Mouse (Mus musculus): ENCODE data around the gene Txndc17. TPM values are rescaled to one million over a fixed set of nuclear protein-coding genes. Genes with fewer than 3 reads are reported as not detected.
"Not testable (repeated sequence)": the region's sequence is repeated elsewhere in the genome, so short reads cannot be mapped to it uniquely, and the experiment has no call there.

Txndc17 gene
- polyA plus RNA-seq (2014; fragmentation: Nextera tagmentation; extraction: Ambion mirVana) = 175 and 192 TPM in 2 replicates

DNA sequence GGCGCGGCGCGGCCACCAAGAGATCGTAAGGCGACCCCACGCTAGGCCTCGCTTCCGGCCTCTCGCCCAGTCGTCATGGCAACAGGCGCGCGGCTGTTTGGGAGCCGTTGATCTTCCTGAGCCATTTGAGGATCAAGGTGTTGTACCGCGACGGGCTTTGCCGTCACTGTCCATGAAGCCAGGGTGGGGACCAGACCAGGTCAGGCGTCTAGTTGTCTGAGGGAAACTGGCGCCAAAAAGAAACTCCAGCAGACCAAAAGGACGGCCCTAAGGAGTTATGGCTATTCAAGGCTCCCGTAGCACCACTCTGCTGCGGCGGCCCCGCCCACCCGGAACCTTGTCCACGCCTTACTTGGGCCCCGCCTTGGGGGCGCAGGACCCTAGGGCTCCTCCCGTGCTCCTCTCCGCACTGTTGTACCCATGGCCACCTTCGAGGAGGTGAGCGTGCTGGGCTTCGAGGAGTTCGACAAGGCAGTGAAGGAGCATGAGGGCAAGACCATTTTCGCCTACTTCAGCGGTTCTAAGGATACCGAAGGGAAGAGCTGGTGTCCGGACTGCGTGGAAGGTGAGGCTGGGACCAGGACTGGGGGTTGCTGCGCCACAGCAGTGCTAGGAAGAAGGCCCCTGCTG is at the start of gene Txndc17, which contains the start of gene 4933427D14Rik:
Gene Txndc17, plus strand, starts transcription at position 344 of the 630 bp plus-strand sequence.
Gene 4933427D14Rik, minus strand, starts transcription at position 256 of the 630 bp plus-strand sequence.
- DNase-seq (ENCODE audit: low spot score) (peak; percentile 89), ATAC-seq (replicated peaks; ENCODE audit: insufficient number of reproducible peaks, low FRiP score, low TSS enrichment, low read depth) (peak; percentile 97)
- no peaks in the 10 kb centered on the region for H3K4me1 ChIP-seq (ENCODE audit: control insufficient read depth, insufficient read depth, low read length)
- peak within 1 kb of the TSS; percentile 83 for H3K9ac ChIP-seq (replicated peaks; ENCODE audit: low read length)
- H3K9me3 ChIP-seq (replicated peaks; ENCODE audit: control insufficient read depth, low read length) = no peaks in the 10 kb centered on the region
- peak within 1 kb of the TSS; percentile 78 for H3K4me2 ChIP-seq (ENCODE audit: low read depth, low read length)
- peaks cover 3% of the 10 kb centered on the region for H3K36me3 ChIP-seq (replicated peaks; ENCODE audit: control insufficient read depth, insufficient read depth, low read depth, low read length)
- H3K27me3 ChIP-seq (ENCODE audit: control insufficient read depth, insufficient read depth, low read length) = no peaks in the 10 kb centered on the region
- no peak within 1 kb of the TSS for H3K27ac ChIP-seq (replicated peaks; ENCODE audit: low read depth, low read length)
- WGBS = under 1% methylated on average over 42 of the region's 42 CpGs
- H3K4me3 ChIP-seq (ENCODE audit: low read depth, low read length) = peak within 1 kb of the TSS; percentile 81

DNA sequence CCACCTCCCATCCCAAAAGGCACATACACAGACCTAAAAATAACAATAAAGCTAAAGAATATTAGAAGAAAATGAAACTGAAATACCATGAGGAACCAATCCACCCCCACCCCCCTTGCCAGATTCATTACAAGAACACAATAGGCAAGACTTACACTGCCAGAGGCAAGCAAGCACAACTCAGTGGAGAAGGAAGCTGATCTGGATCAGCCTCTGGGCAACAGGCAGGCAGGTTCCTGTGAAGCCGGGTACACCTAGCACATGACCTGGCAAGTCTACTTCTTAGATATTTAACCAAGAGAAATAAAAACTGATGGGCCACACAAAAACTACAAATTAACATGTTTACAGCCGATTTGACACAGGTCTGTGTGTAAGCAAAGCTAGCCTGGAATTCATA is 44.1 kb upstream of the Txndc17 start:
- Histone ChIP-seq H3K36me3 (replicated peaks; ENCODE audit: control insufficient read depth, insufficient read depth, low read depth, low read length) (peaks cover 5% of the 10 kb centered on the region), H3K27ac (replicated peaks; ENCODE audit: low read depth, low read length) (no peak overlapping the region), H3K9ac (replicated peaks; ENCODE audit: low read length) (no peak overlapping the region), H3K4me3 (ENCODE audit: low read depth, low read length) (no peak overlapping the region), H3K4me1 (ENCODE audit: control insufficient read depth, insufficient read depth, low read length) (no peaks in the 10 kb centered on the region), H3K9me3 (replicated peaks; ENCODE audit: control insufficient read depth, low read length) (no peaks in the 10 kb centered on the region), H3K27me3 (ENCODE audit: control insufficient read depth, insufficient read depth, low read length) (no peaks in the 10 kb centered on the region), H3K4me2 (ENCODE audit: low read depth, low read length) (no peak overlapping the region)
- no peak for DNase-seq (ENCODE audit: low spot score)
- WGBS = 88% methylated on average over 2 of the region's 2 CpGs
- no peak for ATAC-seq (replicated peaks; ENCODE audit: insufficient number of reproducible peaks, low FRiP score, low TSS enrichment, low read depth)

DNA sequence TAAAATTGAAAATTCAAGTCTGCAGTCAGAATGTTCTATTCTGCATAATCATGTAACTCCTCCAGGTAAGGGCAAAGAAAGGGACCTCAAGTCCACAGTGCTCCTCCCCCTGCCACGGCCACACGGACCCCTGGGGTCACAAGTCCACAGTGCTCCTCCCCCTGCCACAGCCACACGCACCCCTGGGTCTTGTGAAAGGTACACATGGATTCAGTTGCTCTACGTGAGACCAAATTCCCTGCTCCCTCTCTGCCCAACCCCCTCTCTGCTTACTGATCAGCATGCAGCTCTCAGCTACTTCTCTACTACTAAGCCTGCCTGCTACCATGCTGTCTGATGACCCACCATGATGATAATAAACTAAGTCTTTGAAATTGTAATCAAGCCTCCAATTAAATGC is 37.5 kb upstream of the Txndc17 start:
- H3K27ac ChIP-seq (replicated peaks; ENCODE audit: low read depth, low read length) = no peak overlapping the region
- no peak overlapping the region for H3K9ac ChIP-seq (replicated peaks; ENCODE audit: low read length)
- H3K4me3 ChIP-seq (ENCODE audit: low read depth, low read length) = no peak overlapping the region
- H3K9me3 ChIP-seq (replicated peaks; ENCODE audit: control insufficient read depth, low read length) = no peaks in the 10 kb centered on the region
- no peak for ATAC-seq (replicated peaks; ENCODE audit: insufficient number of reproducible peaks, low FRiP score, low TSS enrichment, low read depth)
- no peaks in the 10 kb centered on the region for H3K4me1 ChIP-seq (ENCODE audit: control insufficient read depth, insufficient read depth, low read length)
- peaks cover 2% of the 10 kb centered on the region for H3K36me3 ChIP-seq (replicated peaks; ENCODE audit: control insufficient read depth, insufficient read depth, low read depth, low read length)
- DNase-seq (ENCODE audit: low spot score) = no peak
- no peak overlapping the region for H3K4me2 ChIP-seq (ENCODE audit: low read depth, low read length)
- 81% methylated on average over 4 of the region's 4 CpGs for WGBS
- H3K27me3 ChIP-seq (ENCODE audit: control insufficient read depth, insufficient read depth, low read length) = no peaks in the 10 kb centered on the region

DNA sequence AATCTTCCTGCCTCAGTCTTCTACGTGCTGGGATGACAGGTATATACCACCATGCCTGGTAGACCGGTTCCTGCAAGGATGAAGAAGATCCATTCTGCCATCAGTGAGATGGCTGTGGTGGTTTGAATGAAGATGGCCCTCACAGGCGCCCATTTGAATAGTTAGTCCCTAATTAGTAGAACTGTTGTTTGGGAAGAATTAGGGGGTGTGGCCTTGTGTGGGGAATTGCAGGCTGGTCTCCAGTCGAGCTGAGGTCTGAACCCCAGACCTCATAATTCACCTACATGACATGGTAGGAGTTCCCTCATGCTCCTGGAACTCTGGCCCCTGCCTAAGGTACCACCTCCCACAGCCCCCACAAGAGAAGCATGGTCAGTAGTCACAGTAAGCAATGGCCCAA is 35.4 kb upstream of the Txndc17 start:
- not testable (repeated sequence) for H3K9ac ChIP-seq (replicated peaks; ENCODE audit: low read length); H3K4me1 ChIP-seq (ENCODE audit: control insufficient read depth, insufficient read depth, low read length); H3K27me3 ChIP-seq (ENCODE audit: control insufficient read depth, insufficient read depth, low read length); H3K9me3 ChIP-seq (replicated peaks; ENCODE audit: control insufficient read depth, low read length); H3K4me2 ChIP-seq (ENCODE audit: low read depth, low read length); ATAC-seq (replicated peaks; ENCODE audit: insufficient number of reproducible peaks, low FRiP score, low TSS enrichment, low read depth); H3K4me3 ChIP-seq (ENCODE audit: low read depth, low read length); DNase-seq (ENCODE audit: low spot score); H3K36me3 ChIP-seq (replicated peaks; ENCODE audit: control insufficient read depth, insufficient read depth, low read depth, low read length); H3K27ac ChIP-seq (replicated peaks; ENCODE audit: low read depth, low read length)
- WGBS = 78% methylated on average over 4 of the region's 4 CpGs

DNA sequence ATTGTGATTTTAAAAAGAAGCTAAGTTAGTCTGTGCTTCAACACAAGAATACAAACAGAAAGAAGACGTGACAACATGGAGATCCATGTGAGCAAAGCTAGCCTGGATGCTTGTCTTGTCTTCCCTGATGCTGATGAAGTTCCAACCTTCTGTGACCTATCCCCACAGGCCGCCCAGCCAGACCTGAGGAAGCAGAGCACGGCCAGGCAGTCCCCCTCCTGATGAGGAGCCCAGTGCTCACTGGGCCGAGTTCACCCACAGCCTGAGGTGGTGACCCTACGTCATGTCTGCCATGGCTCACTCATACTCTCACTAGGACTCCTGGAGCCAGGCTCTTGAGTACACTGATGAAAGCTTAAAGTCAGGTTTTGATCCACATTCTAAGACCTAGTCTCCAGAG is 33.8 kb upstream of the Txndc17 start:
- DNase-seq (ENCODE audit: low spot score) = no peak
- H3K4me1 ChIP-seq (ENCODE audit: control insufficient read depth, insufficient read depth, low read length) = no peaks in the 10 kb centered on the region
- no peaks in the 10 kb centered on the region for H3K9me3 ChIP-seq (replicated peaks; ENCODE audit: control insufficient read depth, low read length)
- no peak overlapping the region for H3K9ac ChIP-seq (replicated peaks; ENCODE audit: low read length)
- no peaks in the 10 kb centered on the region; the same call in 1 of the 2 replicates for H3K36me3 ChIP-seq (replicated peaks; ENCODE audit: control insufficient read depth, insufficient read depth, low read depth, low read length)
- 88% methylated on average over 5 of the region's 5 CpGs for whole genome bisulfite sequencing
- no peak overlapping the region for H3K27ac ChIP-seq (replicated peaks; ENCODE audit: low read depth, low read length)
- no peak overlapping the region for H3K4me3 ChIP-seq (ENCODE audit: low read depth, low read length)
- ATAC-seq (replicated peaks; ENCODE audit: insufficient number of reproducible peaks, low FRiP score, low TSS enrichment, low read depth) = no peak
- H3K27me3 ChIP-seq (ENCODE audit: control insufficient read depth, insufficient read depth, low read length) = no peaks in the 10 kb centered on the region
- no peak overlapping the region for H3K4me2 ChIP-seq (ENCODE audit: low read depth, low read length)

DNA sequence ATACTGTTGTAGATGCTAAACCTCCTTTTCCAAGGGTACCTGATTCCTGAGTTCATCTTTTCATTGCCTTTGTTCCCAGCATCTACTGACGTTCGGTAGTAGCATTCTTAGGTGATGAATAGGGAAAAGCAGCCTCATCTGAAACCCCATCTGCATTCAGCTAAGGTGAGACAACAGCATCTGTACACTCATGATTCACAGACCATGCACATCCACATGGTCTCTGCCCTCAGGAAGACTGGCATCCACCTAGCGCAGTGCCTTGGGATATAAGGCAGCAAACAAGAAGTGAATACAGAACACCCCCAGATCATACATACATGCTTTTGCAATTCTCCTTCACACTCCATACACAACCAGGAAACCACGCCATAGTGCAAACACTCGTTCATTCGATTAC is 32.6 kb upstream of the Txndc17 start:
- WGBS = 93% methylated on average over 6 of the region's 6 CpGs
- ATAC-seq (replicated peaks; ENCODE audit: insufficient number of reproducible peaks, low FRiP score, low TSS enrichment, low read depth) (no peak), DNase-seq (ENCODE audit: low spot score) (no peak)
- no peaks in the 10 kb centered on the region for H3K4me1 ChIP-seq (ENCODE audit: control insufficient read depth, insufficient read depth, low read length)
- no peak overlapping the region for H3K4me3 ChIP-seq (ENCODE audit: low read depth, low read length)
- H3K9me3 ChIP-seq (replicated peaks; ENCODE audit: control insufficient read depth, low read length) = no peaks in the 10 kb centered on the region
- no peaks in the 10 kb centered on the region; the same call in 1 of the 2 replicates for H3K36me3 ChIP-seq (replicated peaks; ENCODE audit: control insufficient read depth, insufficient read depth, low read depth, low read length)
- no peak overlapping the region for H3K27ac ChIP-seq (replicated peaks; ENCODE audit: low read depth, low read length)
- no peak overlapping the region for H3K9ac ChIP-seq (replicated peaks; ENCODE audit: low read length)
- no peaks in the 10 kb centered on the region for H3K27me3 ChIP-seq (ENCODE audit: control insufficient read depth, insufficient read depth, low read length)
- no peak overlapping the region for H3K4me2 ChIP-seq (ENCODE audit: low read depth, low read length)

DNA sequence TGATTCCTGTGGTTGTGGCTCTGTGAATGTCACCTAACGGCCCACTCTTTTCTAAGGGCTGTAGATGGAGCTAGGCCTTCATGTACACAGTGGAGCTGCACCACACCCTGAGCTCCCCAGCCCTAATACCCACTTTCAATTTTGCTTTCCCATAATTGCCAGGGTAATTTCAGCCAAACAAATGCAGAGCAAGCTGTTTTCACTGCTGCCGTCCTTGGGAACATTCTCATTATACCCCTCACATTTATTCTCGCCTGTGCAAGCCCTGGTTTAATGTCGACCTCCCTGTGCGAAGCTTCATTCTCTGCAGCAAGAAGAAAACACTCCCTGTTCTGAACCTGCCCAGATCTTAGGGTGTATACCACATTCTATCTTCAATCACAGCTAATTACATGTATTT is 31.4 kb upstream of the Txndc17 start:
- no peaks in the 10 kb centered on the region for H3K27me3 ChIP-seq (ENCODE audit: control insufficient read depth, insufficient read depth, low read length)
- no peaks in the 10 kb centered on the region for H3K9me3 ChIP-seq (replicated peaks; ENCODE audit: control insufficient read depth, low read length)
- no peak overlapping the region for H3K4me3 ChIP-seq (ENCODE audit: low read depth, low read length)
- H3K27ac ChIP-seq (replicated peaks; ENCODE audit: low read depth, low read length) = no peak overlapping the region
- no peak overlapping the region for H3K9ac ChIP-seq (replicated peaks; ENCODE audit: low read length)
- 81% methylated on average over 5 of the region's 5 CpGs for WGBS
- no peaks in the 10 kb centered on the region for H3K4me1 ChIP-seq (ENCODE audit: control insufficient read depth, insufficient read depth, low read length)
- H3K36me3 ChIP-seq (replicated peaks; ENCODE audit: control insufficient read depth, insufficient read depth, low read depth, low read length) = no peaks in the 10 kb centered on the region; the same call in 1 of the 2 replicates
- H3K4me2 ChIP-seq (ENCODE audit: low read depth, low read length) = no peak overlapping the region
- DNase-seq (ENCODE audit: low spot score) = no peak
- ATAC-seq (replicated peaks; ENCODE audit: insufficient number of reproducible peaks, low FRiP score, low TSS enrichment, low read depth) = no peak

DNA sequence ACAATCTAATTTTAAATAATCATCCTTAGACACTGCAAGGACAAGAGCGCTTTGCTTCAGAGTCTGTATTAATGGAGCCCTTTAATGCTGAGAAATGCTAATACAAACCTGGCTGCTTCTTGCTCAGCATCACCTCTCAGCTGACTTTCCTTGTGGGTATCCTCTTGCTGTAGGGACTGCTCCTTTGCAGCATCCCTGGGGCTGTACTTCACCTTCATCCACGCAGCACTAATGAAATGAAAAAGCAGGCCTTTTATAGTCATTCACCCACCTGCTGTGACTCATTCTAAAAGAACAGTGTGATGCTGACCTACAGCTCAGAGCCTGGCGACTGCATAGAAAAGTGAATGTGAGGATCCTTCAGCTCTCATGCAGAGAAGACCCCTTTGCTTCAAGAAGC is 30.8 kb upstream of the Txndc17 start:
- no peaks in the 10 kb centered on the region for H3K4me1 ChIP-seq (ENCODE audit: control insufficient read depth, insufficient read depth, low read length)
- no peaks in the 10 kb centered on the region; the same call in 1 of the 2 replicates for H3K36me3 ChIP-seq (replicated peaks; ENCODE audit: control insufficient read depth, insufficient read depth, low read depth, low read length)
- DNase-seq (ENCODE audit: low spot score) (no peak), ATAC-seq (replicated peaks; ENCODE audit: insufficient number of reproducible peaks, low FRiP score, low TSS enrichment, low read depth) (no peak)
- no peak overlapping the region for H3K4me3 ChIP-seq (ENCODE audit: low read depth, low read length)
- H3K9ac ChIP-seq (replicated peaks; ENCODE audit: low read length) = no peak overlapping the region
- no peak overlapping the region for H3K27ac ChIP-seq (replicated peaks; ENCODE audit: low read depth, low read length)
- no peaks in the 10 kb centered on the region for H3K27me3 ChIP-seq (ENCODE audit: control insufficient read depth, insufficient read depth, low read length)
- no peak overlapping the region for H3K4me2 ChIP-seq (ENCODE audit: low read depth, low read length)
- 50% methylated on average over 3 of the region's 3 CpGs for WGBS
- no peaks in the 10 kb centered on the region for H3K9me3 ChIP-seq (replicated peaks; ENCODE audit: control insufficient read depth, low read length)

Measured in embryonic facial prominence, embryonic 11.5 days (tissue).